Mouse (Mus musculus): ENCODE data around the gene Smarcd3.

Gene Smarcd3

GRCm38 (mm10) chr5:24553621-24554244 is 70.5 kb downstream of the Smarcd3 start:
- DNase-seq = no peak

DNA sequence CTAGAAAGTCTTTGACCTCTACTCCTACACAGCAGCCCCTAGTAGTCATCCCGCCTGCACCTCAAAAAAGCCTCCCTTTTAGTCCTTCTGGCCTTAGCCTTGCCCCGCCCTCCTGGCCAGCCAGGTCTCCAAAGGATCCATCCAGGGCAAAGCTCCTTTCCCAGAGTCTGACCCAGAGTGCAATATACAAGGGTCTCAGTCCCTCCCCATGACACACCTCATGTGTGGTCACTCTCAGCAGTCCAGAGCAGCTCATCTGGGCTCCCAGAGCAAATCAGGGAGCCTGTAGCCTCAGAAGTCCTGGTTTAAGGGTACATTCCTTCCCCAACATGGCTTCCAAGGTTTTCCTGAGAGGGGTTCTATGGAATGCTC is 72.9 kb downstream of the Smarcd3 start:
- no peak for DNase-seq

- DNase-seq = peak; percentile 10
Observed at GRCm38 (mm10) chr5:24550598-24551316, 73.5 kb downstream of the Smarcd3 start.

GRCm38 (mm10) chr5:24542643-24543042 is 81.6 kb downstream of the Smarcd3 start:
- DNase-seq = no peak

DNA sequence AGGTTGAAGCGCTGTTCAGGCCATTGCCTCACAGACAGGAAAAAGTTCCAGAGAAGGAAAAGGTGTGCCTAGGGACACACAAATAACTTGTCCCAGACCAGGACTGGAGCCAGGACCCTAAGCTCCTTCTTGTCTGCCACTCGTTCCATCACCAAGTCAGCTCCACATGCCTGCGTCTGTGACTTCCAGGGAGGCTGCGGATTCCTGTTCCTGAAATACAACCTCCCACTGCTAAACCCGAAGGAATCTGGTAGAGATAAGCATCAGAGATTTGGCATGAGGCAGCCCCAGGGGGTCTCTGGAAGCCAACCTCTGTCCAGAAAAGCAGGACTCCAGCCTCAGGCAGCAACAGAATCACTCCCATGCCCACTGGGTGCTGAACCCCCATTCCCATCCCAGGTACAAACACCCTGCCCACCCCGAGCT is 83.1 kb downstream of the Smarcd3 start:
- DNase-seq = no peak
